Mouse (Mus musculus): ENCODE measurements around the gene Sugt1. TPM values are rescaled to one million over a fixed set of nuclear protein-coding genes. Genes with fewer than 3 reads are reported as not detected.

The Sugt1 gene
- total and polyA plus RNA-seq, 2 experiments from 2014 or later, result 16.4 to 87.3 TPM

DNA sequence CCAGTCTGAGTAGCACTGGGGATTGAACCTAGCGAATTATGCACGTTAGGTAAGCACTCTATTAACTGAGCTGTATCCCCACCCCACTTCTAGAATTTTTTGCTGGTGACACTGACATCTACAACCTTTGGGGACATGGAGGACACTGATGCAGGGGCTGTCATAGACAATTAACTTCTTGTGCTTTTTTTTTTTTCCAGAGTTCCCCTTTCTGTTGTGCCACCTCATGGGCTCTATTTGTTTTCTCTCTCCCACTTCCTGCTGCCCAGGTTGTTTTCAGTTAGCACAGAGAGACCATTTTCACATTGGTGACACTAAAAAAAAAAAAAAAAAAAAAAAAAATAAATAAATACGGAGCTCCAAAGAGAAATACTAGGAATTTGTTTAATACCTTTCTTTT lies 83.5 kb downstream of the Sugt1 start:
- H3K27me3 ChIP-seq (ENCODE audit: insufficient read depth, low read length), result no peaks in the 10 kb centered on the region
- no peak overlapping the region for H3K4me2 ChIP-seq (ENCODE audit: low read depth, low read length)
- DNase-seq (ENCODE audit: low spot score) (no peak), ATAC-seq (no peak)
- no peaks in the 10 kb centered on the region for H3K9me3 ChIP-seq (ENCODE audit: low read length)
- no peak for TF ChIP-seq CTCF (IDR thresholded peaks at IDR 0.05; ENCODE audit: low read depth)
- H3K4me1 ChIP-seq (ENCODE audit: insufficient read depth, low read length), result 0 out of 2 replicates have a peak, but pooled peaks cover 5% of the 10 kb centered on the region
- no peaks in the 10 kb centered on the region for H3K36me3 ChIP-seq (ENCODE audit: insufficient read depth, low read length)
- 87% methylated on average over 3 of the region's 3 CpGs for WGBS
- no peak overlapping the region for H3K27ac ChIP-seq
- H3K9ac ChIP-seq (replicated peaks; ENCODE audit: low read length), result no peak overlapping the region
- H3K4me3 ChIP-seq (ENCODE audit: low read length), result no peak overlapping the region

- Histone ChIP-seq H3K9me3 (ENCODE audit: low read length) (no peaks in the 10 kb centered on the region), H3K9ac (replicated peaks; ENCODE audit: low read length) (no peak overlapping the region), H3K4me1 (ENCODE audit: insufficient read depth, low read length) (0 out of 2 replicates have a peak, but pooled peaks cover 5% of the 10 kb centered on the region), H3K4me3 (ENCODE audit: low read length) (no peak overlapping the region), H3K36me3 (ENCODE audit: insufficient read depth, low read length) (no peaks in the 10 kb centered on the region), H3K27ac (no peak overlapping the region), H3K27me3 (ENCODE audit: insufficient read depth, low read length) (no peaks in the 10 kb centered on the region), H3K4me2 (ENCODE audit: low read depth, low read length) (no peak overlapping the region)
- ATAC-seq, result no peak
- 66% methylated on average over 5 of the region's 5 CpGs for WGBS
- no peak for DNase-seq (ENCODE audit: low spot score)
- TF ChIP-seq CTCF (IDR thresholded peaks at IDR 0.05; ENCODE audit: low read depth), result no peak
These were observed 85.1 kb downstream of the Sugt1 start for GRCm38 (mm10) chr14:79672567-79672966.

DNA sequence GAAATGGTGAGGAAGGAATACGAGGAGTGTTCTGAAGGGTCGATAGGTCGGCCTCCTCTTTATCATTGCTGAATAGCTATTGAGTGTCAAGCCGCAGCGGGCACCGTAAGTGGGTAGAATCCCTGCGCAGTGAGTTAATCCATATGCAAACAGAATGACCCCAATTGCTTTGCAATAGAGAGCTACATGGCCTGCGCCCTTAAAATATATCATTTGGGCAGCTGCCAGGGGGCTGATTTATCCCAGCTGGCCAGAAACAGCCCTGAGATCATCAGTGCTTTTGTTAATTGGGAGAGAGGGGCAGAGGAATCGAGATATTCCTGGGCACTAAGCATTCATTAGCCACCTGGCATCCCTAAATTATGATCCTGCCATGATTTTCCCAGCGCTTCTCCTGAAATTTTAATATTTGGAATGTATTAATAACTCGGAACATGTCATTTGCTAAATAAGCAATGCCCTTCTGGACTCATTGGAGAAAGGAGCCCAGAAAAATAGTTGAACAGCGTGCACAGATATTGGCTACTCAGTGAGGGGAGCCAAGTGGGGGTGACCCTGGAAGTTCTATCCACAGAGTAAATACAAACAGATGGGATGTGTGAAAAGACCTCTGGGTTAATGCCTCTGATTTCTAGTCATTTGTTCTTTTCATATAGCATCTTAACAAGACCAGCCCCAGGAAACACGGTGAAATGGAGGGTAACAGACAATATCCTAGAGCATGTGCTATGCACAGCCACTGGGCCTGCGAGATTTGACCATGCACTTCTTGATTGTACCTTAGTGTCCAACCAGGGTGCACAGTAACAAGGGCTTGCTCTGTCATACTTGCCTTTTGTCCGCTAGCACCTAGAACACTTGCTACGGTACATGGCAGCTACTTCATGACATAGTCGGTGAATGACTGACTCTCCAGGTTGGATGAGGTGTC lies 85.9 kb downstream of the Sugt1 start:
- WGBS, result 46% methylated on average over 17 of the region's 17 CpGs
- ATAC-seq (no peak), DNase-seq (ENCODE audit: low spot score) (peak; percentile 47)
- Histone ChIP-seq H3K36me3 (ENCODE audit: insufficient read depth, low read length) (no peaks in the 10 kb centered on the region), H3K9me3 (ENCODE audit: low read length) (no peaks in the 10 kb centered on the region), H3K4me2 (ENCODE audit: low read depth, low read length) (no peak overlapping the region), H3K4me1 (ENCODE audit: insufficient read depth, low read length) (0 out of 2 replicates have a peak, but pooled peaks cover 5% of the 10 kb centered on the region), H3K27ac (no peak overlapping the region), H3K27me3 (ENCODE audit: insufficient read depth, low read length) (no peaks in the 10 kb centered on the region), H3K4me3 (ENCODE audit: low read length) (no peak overlapping the region), H3K9ac (replicated peaks; ENCODE audit: low read length) (no peak overlapping the region)
- no peak for TF ChIP-seq CTCF (IDR thresholded peaks at IDR 0.05; ENCODE audit: low read depth)

DNA sequence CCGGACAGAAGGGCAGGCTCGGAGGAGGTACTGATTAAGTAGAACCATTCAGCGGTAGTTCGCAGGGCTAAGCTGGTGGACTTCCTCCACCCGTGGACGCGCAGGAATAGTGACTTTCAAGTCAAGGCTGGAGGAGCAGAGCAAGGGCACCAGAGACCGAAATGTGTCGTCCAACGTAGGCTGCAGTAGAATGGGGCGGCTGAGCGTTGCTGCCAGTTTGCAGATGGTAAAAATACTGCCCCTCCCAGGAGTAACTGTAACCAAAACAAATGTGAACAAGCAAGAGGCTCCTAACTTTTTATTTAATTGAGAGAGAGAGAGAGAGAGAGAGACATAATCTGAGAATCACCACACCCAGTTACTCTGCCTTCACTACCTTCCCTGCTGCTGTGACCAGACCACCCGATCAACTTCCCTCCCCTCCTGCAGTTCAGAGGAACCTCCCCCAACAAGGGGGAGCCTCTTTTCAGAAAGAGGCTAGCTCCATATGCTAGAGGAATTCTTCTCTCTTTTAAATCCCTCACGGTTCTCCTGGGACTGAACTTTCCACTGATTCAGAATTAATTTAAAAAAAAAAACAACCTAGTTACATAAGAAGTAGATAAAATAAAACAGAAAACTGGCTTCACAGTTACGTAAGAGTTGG lies 89.7 kb downstream of the Sugt1 start:
- Histone ChIP-seq H3K36me3 (ENCODE audit: insufficient read depth, low read length) (no peaks in the 10 kb centered on the region), H3K9ac (replicated peaks; ENCODE audit: low read length) (no peak overlapping the region), H3K9me3 (ENCODE audit: low read length) (no peaks in the 10 kb centered on the region), H3K4me3 (ENCODE audit: low read length) (no peak overlapping the region), H3K27me3 (ENCODE audit: insufficient read depth, low read length) (no peaks in the 10 kb centered on the region), H3K27ac (no peak overlapping the region), H3K4me2 (ENCODE audit: low read depth, low read length) (0 out of 2 replicates have a peak overlapping the region, but pooled peaks have one; percentile 6), H3K4me1 (ENCODE audit: insufficient read depth, low read length) (peaks cover 5% of the 10 kb centered on the region; the same call in 1 of the 2 replicates)
- peak; percentile 41 for DNase-seq (ENCODE audit: low spot score)
- no peak for ATAC-seq
- TF ChIP-seq CTCF (IDR thresholded peaks at IDR 0.05; ENCODE audit: low read depth), result no peak
- WGBS, result 48% methylated on average over 15 of the region's 15 CpGs

DNA sequence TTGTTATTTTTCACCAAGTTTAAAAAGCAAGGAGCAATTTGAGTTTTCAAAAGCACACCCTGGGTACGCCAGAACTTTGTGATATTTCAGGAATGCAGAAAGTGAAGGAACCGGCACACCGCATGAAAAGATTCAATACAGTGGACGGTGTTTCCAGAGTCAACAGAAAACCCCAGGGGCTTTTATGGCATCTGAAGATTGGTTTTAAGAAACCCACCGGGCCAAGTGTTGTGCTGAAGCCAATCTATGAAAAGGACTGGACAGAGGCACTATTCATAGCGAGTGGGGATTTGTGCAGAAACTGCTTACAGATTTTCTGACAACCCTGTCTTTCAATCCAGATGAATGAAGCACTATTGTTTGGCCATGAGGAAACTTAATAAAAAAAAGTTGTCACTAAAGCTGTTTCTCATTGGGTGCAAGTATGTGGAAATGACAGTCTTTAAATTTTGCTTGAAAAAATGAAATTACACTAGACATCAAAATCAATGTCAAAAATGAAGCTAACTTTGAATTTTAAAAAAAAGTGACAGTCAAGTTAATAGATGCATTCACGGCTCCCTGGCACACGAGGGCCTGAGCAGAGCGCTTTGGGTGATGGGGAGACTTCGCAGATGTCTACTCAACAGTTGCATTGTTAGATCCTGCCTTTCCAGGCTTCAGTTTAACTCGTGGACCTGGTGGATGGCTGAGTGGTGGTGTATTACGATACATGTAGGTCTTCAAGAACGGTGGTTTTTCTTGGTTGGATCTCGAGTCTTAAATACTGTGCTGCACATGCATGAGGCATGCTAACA lies 90.6 kb downstream of the Sugt1 start:
- DNase-seq (ENCODE audit: low spot score), result peak; percentile 39
- 0 out of 2 replicates have a peak overlapping the region, but pooled peaks have one; percentile 6 for H3K4me2 ChIP-seq (ENCODE audit: low read depth, low read length)
- TF ChIP-seq CTCF (IDR thresholded peaks at IDR 0.05; ENCODE audit: low read depth), result no peak
- no peak overlapping the region for H3K4me3 ChIP-seq (ENCODE audit: low read length)
- 40% methylated on average over 14 of the region's 14 CpGs for WGBS
- 0 out of 2 replicates have a peak, but pooled peaks have one; percentile 46 for ATAC-seq
- H3K36me3 ChIP-seq (ENCODE audit: insufficient read depth, low read length), result no peaks in the 10 kb centered on the region
- no peak overlapping the region for H3K9ac ChIP-seq (replicated peaks; ENCODE audit: low read length)
- no peaks in the 10 kb centered on the region for H3K9me3 ChIP-seq (ENCODE audit: low read length)
- H3K4me1 ChIP-seq (ENCODE audit: insufficient read depth, low read length), result peaks cover 5% of the 10 kb centered on the region; the same call in 1 of the 2 replicates
- no peaks in the 10 kb centered on the region for H3K27me3 ChIP-seq (ENCODE audit: insufficient read depth, low read length)
- H3K27ac ChIP-seq, result no peak overlapping the region

- Histone ChIP-seq H3K27ac (no peak overlapping the region), H3K4me1 (ENCODE audit: insufficient read depth, low read length) (no peaks in the 10 kb centered on the region; the same call in 1 of the 2 replicates), H3K4me3 (ENCODE audit: low read length) (no peak overlapping the region), H3K36me3 (ENCODE audit: insufficient read depth, low read length) (no peaks in the 10 kb centered on the region), H3K9ac (replicated peaks; ENCODE audit: low read length) (no peak overlapping the region), H3K9me3 (ENCODE audit: low read length) (no peaks in the 10 kb centered on the region), H3K4me2 (ENCODE audit: low read depth, low read length) (no peak overlapping the region), H3K27me3 (ENCODE audit: insufficient read depth, low read length) (no peaks in the 10 kb centered on the region)
- peak; percentile 61 for ATAC-seq
- 32% methylated on average over 5 of the region's 5 CpGs for WGBS
- TF ChIP-seq CTCF (IDR thresholded peaks at IDR 0.05; ENCODE audit: low read depth), result no peak
- DNase-seq (ENCODE audit: low spot score), result peak; percentile 71
These were observed 93.2 kb downstream of the Sugt1 start for GRCm38 (mm10) chr14:79680652-79681051.

Small RNA genes within 50 kb of the gene (microRNA-seq; reads per million reads assigned to microRNA genes)
- 0 reads per million in 2 experiments for gene Gm27857

Other genes with a start within 250 kb of the Sugt1 start
- 2.4 and 5.5 TPM in 2 replicates for gene Naa16, start 196.9 kb upstream of the Sugt1 start, total RNA-seq (2014; rRNA removed)
- 14.4 and 15.0 TPM in 2 replicates for gene Naa16, start 196.9 kb upstream of the Sugt1 start, polyA plus RNA-seq (2015; fragmentation: Nextera tagmentation; extraction: Ambion mirVana)
- gene Mtrf1, start 189.9 kb upstream of the Sugt1 start, total RNA-seq (2014; rRNA removed), result 4.1 and 6.6 TPM in 2 replicates
- gene Mtrf1, start 189.9 kb upstream of the Sugt1 start, polyA plus RNA-seq (2015; fragmentation: Nextera tagmentation; extraction: Ambion mirVana), result 9.5 and 12.1 TPM in 2 replicates
- 27.0 and 27.8 TPM in 2 replicates for gene Kbtbd7, start 161.2 kb upstream of the Sugt1 start, total RNA-seq (2014; rRNA removed)
- 10.2 and 10.7 TPM in 2 replicates for gene Kbtbd7, start 161.2 kb upstream of the Sugt1 start, polyA plus RNA-seq (2015; fragmentation: Nextera tagmentation; extraction: Ambion mirVana)
- 2.5 and 2.9 TPM in 2 replicates for gene Kbtbd6, start 135.9 kb upstream of the Sugt1 start, total RNA-seq (2014; rRNA removed)
- 1.1 and 1.8 TPM in 2 replicates for gene Kbtbd6, start 135.9 kb upstream of the Sugt1 start, polyA plus RNA-seq (2015; fragmentation: Nextera tagmentation; extraction: Ambion mirVana)
- gene Elf1, start 106.5 kb upstream of the Sugt1 start, total RNA-seq (2014; rRNA removed), result 4.3 and 6.4 TPM in 2 replicates
- gene Elf1, start 106.5 kb upstream of the Sugt1 start, polyA plus RNA-seq (2015; fragmentation: Nextera tagmentation; extraction: Ambion mirVana), result 3.4 TPM in 2 replicates
- gene Wbp4, start 106.2 kb upstream of the Sugt1 start, total RNA-seq (2014; rRNA removed), result 20.6 and 27.7 TPM in 2 replicates
- gene Wbp4, start 106.2 kb upstream of the Sugt1 start, polyA plus RNA-seq (2015; fragmentation: Nextera tagmentation; extraction: Ambion mirVana), result 49.9 and 51.2 TPM in 2 replicates
- 0.37 and 0.68 TPM in 2 replicates for gene Cnmd, start 74.5 kb downstream of the Sugt1 start, total RNA-seq (2014; rRNA removed)
- gene Cnmd, start 74.5 kb downstream of the Sugt1 start, polyA plus RNA-seq (2015; fragmentation: Nextera tagmentation; extraction: Ambion mirVana), result 1.1 and 1.8 TPM in 2 replicates
- gene Pcdh8, start 183.6 kb downstream of the Sugt1 start, total RNA-seq (2014; rRNA removed), result 103 and 128 TPM in 2 replicates
- 25.9 and 30.1 TPM in 2 replicates for gene Pcdh8, start 183.6 kb downstream of the Sugt1 start, polyA plus RNA-seq (2015; fragmentation: Nextera tagmentation; extraction: Ambion mirVana)